Mouse (Mus musculus): ENCODE measurements around the gene Parp16.

DNA sequence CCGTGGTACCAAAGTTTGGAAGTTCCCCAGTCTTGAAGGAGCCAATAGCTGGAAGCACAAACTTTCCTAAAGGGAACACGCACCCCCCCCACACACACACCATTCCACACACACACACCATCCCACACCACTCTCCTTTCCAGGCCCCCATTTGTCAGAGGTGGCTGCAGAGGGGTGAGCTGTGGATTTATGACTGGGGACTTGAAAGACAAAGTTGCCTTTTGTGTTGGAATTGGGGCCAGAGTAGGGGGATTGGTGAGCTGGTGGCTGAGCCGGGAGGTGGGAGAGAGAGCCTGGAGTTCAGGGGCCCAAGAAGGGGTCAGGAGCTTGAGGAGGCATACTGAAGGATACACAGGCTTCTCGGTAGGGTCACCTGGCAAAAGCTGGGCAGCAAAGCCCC lies 26.2 kb upstream of the Parp16 start:
- TF ChIP-seq POLR2A (IDR thresholded peaks at IDR 0.05; ENCODE audit: low read depth, low read length) (no peak), CTCF (IDR thresholded peaks at IDR 0.05; ENCODE audit: extremely low read depth, insufficient read length, insufficient replicate concordance, low read depth, low read length) (no peak)

All from small intestine, adult 2 months (tissue).